Mouse (Mus musculus) cortical plate, adult 2 months (tissue): ENCODE results near the gene Poll.

ENCODE experiments used
- CTCF ChIP-seq: fragments of 200-500 bp; IDR thresholded peaks from 2 replicates; pipeline ENCODE4 v1.5.1; 2011; ENCODE audit warnings: mild to moderate bottlenecking, control low read depth, low read length; ENCODE audit not compliant: insufficient read depth; ENCODE audit errors: extremely low read depth
- POLR2A ChIP-seq: fragments of 200-500 bp; IDR thresholded peaks from 2 replicates; pipeline ENCODE4 v1.6.1; 2011; ENCODE audit warnings: mild to moderate bottlenecking, low read length, control low read depth; ENCODE audit not compliant: insufficient read depth; ENCODE audit errors: extremely low read depth

- TF ChIP-seq POLR2A (no peak), CTCF (no peak)
These were observed 33.7 kb upstream of the Poll start for GRCm38 (mm10) chr19:45594079-45594478.
